Mouse (Mus musculus): ENCODE data around the gene Plch2.

Gene Plch2

DNA sequence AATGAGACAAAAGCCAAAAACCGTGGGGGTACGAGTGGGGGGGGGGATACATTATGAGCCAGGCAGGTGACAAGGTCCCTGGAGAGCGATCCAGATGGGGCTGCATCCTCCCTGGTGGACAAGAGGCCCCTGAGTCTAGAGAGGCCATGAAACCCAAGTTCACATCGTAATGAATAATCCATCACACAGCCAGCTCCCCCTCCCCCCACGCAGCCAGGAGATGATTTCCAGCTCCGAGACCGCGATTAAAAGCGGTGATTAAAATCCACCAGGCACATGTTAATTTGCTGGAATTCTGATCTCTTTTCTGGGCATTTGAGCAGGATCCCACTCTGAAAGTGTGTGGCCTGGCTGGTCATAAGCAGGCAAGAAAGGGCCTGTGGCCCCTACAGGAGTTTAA lies 35.8 kb downstream of the Plch2 start:
- no peak for DNase-seq (ENCODE audit: extremely low spot score)

GRCm38 (mm10) chr4:155020141-155020540 lies 36.4 kb downstream of the Plch2 start:
- DNase-seq (ENCODE audit: extremely low spot score), result no peak

- peak; percentile 39 for DNase-seq (ENCODE audit: extremely low spot score)
Observed at GRCm38 (mm10) chr4:155019336-155019847, 37.2 kb downstream of the Plch2 start.

GRCm38 (mm10) chr4:155018601-155019335 lies 37.8 kb downstream of the Plch2 start:
- DNase-seq (ENCODE audit: extremely low spot score), result peak; percentile 59

GRCm38 (mm10) chr4:155018066-155018465 lies 38.5 kb downstream of the Plch2 start:
- DNase-seq (ENCODE audit: extremely low spot score), result no peak

- DNase-seq (ENCODE audit: extremely low spot score), result no peak
Observed at GRCm38 (mm10) chr4:155017253-155017878, 39.2 kb downstream of the Plch2 start.

DNA sequence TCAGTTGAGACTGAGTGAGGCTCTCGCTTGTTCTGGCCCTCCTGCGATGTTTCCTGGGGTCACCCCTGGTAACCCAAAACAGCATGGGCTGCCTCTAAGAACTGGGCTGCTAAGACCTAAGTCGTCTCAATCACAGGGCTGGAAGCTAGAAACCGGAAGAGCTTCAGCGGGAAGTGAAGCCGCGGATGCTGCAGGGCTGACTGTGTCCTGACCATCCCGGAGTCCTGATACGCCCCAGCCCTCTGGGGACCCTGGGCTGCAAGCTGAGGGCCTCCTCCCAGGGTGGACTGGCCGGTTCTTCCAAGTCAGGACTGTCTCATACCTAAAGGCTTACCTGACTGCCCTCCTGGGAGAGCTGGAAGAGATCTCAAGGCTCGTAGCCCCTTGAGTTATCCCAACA lies 39.8 kb downstream of the Plch2 start:
- no peak for DNase-seq (ENCODE audit: extremely low spot score)

DNA sequence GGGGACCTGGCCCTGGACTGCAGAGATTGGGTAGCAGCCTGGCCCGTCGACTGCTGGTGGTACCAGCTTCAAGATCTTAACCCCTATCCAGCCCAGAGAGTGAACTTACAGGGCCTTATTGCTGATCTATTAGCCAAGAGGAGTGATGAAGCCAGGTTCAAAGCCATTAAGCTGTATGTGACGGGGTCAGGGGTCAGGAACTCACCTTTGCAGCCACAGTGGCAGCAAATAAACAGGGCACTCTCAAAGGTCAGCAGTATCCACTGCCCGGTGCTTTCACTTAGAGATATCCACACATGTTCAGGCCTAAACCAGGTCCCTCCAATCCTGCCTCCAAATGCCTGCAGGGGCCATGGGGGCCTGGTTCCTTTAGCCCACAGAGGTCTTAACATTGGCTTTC lies 41.0 kb downstream of the Plch2 start:
- DNase-seq (ENCODE audit: extremely low spot score), result no peak

GRCm38 (mm10) chr4:155014791-155015190 lies 41.8 kb downstream of the Plch2 start:
- DNase-seq (ENCODE audit: extremely low spot score), result no peak

- DNase-seq (ENCODE audit: extremely low spot score), result no peak
Observed at GRCm38 (mm10) chr4:155014244-155014643, 42.3 kb downstream of the Plch2 start.

DNA sequence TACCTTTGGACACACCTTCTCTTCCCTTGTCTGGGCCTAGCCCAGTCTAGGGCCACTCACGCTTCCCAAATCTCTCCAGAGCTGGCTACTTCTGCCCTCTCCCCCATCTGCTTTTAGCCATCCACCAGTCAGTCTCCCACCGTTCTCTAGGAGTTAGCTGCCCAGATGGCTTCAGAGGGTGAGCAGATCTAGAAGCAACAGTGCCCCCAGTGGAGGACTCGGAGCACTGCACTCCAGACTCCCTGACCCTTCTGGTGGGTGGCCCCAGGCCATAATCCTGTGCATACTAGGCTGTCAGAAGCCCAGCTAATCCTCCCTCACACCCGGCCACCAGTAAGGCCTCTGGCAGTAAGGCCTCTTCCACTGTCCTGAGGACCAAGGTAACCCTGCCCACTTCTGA lies 43.8 kb downstream of the Plch2 start:
- DNase-seq (ENCODE audit: extremely low spot score), result peak; percentile 80

- DNase-seq (ENCODE audit: extremely low spot score), result no peak
Observed at GRCm38 (mm10) chr4:155012115-155012514, 44.5 kb downstream of the Plch2 start.

DNA sequence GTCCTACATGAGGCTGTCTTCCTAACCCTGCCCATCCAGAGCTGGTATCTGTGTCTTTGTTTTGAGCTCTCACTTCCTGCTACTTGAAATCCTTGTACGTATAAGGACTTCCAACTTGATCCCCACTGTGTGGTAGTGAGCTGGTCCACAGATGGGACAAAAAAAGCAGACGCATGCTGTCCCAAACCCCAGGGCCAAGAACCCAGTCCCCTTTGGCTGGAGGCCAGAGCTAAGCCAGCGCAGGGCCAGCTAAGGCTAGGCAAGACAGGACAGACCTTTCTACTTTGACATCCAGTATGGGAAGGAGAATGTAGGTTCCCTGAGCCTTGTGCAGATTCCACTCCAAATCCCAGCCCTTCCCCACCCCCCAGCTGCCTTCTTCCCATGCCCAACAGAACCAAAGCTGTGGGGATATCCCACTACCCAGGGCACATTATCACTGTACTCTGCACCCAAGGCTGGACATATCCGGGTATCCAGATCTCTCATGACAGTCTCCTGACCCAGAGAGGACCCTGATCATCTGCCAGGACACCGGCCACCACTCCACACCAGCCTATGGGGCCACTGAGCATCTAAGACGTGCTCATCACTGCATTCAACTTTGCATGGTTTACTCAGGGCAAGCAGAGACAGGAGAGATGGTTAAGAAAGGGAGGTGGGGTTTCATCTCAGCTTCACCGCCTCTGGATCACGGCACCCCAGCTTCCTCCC lies 45.1 kb downstream of the Plch2 start:
- DNase-seq (ENCODE audit: extremely low spot score), result no peak

DNA sequence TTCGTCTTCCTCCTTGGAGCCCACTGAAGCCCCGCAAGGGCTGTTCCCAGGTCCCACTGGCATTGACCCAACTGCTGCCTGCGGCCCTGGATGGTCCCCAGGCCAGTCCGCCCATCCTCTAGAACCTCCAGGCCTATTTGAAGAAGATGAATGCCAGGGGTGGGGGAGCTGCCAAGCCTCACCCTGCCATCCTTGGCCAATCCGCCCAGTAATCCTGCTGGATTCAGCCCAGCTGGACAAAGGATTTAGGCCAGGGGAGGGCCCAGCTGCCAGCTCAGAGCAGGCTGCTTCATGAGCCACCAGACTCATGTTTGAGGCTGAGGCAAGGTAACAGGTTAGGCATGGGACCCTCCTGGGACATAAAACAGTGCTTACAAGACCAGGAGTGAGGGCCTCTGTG lies 45.7 kb downstream of the Plch2 start:
- DNase-seq (ENCODE audit: extremely low spot score), result no peak

DNA sequence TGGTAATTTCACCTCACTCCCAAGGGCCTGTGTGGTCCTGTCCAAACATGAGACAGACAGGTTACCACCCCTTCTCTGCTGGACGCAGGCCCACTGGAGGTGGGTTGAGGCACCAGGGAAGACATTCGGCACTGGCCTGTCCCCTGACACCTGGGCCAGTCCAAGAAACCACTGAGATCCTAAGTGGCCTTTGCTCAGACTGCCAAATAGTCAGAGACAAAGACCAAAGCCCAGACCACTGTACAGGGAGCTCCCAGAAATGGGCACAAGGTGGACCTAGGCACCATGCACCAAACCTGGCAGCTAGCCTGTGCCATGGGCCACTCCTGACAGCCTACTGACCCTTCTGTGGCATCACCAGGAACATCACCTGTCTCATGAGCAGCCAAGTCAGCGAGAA lies 47.4 kb downstream of the Plch2 start:
- no peak for DNase-seq (ENCODE audit: extremely low spot score)

DNA sequence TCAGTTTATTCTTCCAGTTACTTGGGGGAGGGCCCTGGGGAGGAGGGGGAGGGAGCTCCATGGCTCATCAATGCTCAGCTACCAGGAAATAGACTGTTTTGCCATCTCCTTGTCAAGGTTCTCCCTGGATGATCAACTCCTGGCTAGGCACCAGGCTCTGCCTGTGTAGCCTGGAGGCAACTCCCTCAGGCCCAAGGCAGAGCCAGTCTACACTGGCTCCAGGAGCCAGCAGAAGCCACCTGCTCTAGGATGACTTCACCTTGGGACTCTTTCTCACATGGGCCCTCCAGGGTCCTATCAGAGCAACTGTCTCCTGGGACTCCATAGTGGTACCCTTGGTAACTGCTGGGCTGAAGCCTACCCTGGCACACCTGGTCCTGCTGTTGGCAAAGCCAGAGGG lies 48.5 kb downstream of the Plch2 start:
- no peak for DNase-seq (ENCODE audit: extremely low spot score)

- no peak for DNase-seq (ENCODE audit: extremely low spot score)
Observed at GRCm38 (mm10) chr4:155007641-155008040, 48.9 kb downstream of the Plch2 start.

- DNase-seq (ENCODE audit: extremely low spot score), result no peak
Observed at GRCm38 (mm10) chr4:155006296-155006695, 50.3 kb downstream of the Plch2 start.

DNA sequence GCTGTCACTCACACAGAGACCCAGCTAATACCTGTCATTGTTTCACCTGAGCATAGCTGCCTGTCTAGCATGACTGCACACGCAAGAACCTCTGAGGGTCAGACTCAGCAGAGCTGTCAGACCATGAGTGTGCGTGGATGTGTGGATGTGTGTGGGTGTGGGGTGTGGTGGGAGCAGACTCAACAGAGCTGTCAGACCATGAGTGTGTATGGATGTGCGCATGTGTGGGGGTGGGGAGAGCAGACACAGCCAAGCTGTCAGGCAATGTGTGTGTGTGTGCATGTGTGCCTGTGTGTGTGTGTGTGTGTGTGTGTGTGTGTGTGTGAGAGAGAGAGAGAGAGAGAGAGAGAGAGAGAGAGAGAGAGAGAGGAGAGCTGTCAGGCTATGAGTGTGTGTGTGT lies 51.3 kb downstream of the Plch2 start:
- no peak for DNase-seq (ENCODE audit: extremely low spot score)

- no peak for DNase-seq (ENCODE audit: extremely low spot score)
Observed at GRCm38 (mm10) chr4:154999379-154999778, 57.2 kb downstream of the Plch2 start.

- no peak for DNase-seq (ENCODE audit: extremely low spot score)
Observed at GRCm38 (mm10) chr4:154996572-154997154, 59.9 kb downstream of the Plch2 start.

GRCm38 (mm10) chr4:154994876-154995275 lies 61.7 kb downstream of the Plch2 start:
- no peak for DNase-seq (ENCODE audit: extremely low spot score)
